In genomic region chr4:152691735-152692134, GRCm38 (mm10) we compare ENCODE assay signal across 19 mouse cellular contexts.
DNase-seq lines count a peak whose midpoint lies in the region; ATAC-seq and TF ChIP-seq lines count a peak whose summit lies in the region.
"Had no signal": no experiment of that assay in that cellular context is flagged by ENCODE, and none has a peak within 500 bp of the region (broad histone marks: within the 10 kb centered on the region; RNA-seq: fewer than 3 reads in every experiment).

No protein-coding gene starts in this region.

- H3K9me3 ChIP-seq in embryonic facial prominence, embryonic 14.5 days (ENCODE audit: control insufficient read depth, low read length), result no peaks in the 10 kb centered on the region
- H3K9me3 ChIP-seq in embryonic facial prominence, embryonic 10.5 days, result peaks cover 7% of the 10 kb centered on the region; the same call in 1 of the 2 replicates
- H3K9me3 ChIP-seq in kidney, embryonic 16.5 days (ENCODE audit: low read length), result peaks cover 8% of the 10 kb centered on the region; the same call in 1 of the 2 replicates
- no peaks in the 10 kb centered on the region for H3K9me3 ChIP-seq in midbrain, embryonic 11.5 days (ENCODE audit: control insufficient read depth, low read length)
- H3K9me3 ChIP-seq: embryonic facial prominence, embryonic 13.5 days; midbrain, embryonic 12.5 days had no signal

- no peaks in the 10 kb centered on the region for H3K27me3 ChIP-seq in embryonic facial prominence, embryonic 14.5 days (replicated peaks; ENCODE audit: control insufficient read depth, insufficient read depth, low read length)
- H3K27me3 ChIP-seq in embryonic facial prominence, embryonic 10.5 days (replicated peaks; ENCODE audit: low read depth, poor library complexity, severe bottlenecking), result no peaks in the 10 kb centered on the region
- no peaks in the 10 kb centered on the region for H3K27me3 ChIP-seq in kidney, embryonic 16.5 days (ENCODE audit: insufficient read depth, low read length)
- H3K27me3 ChIP-seq in Patski, result no peaks in the 10 kb centered on the region
- no peaks in the 10 kb centered on the region for H3K27me3 ChIP-seq in midbrain, embryonic 11.5 days (ENCODE audit: control insufficient read depth, insufficient read depth, low read length)
- H3K27me3 ChIP-seq: embryonic facial prominence, embryonic 13.5 days had no signal

- no peak overlapping the region for H3K9ac ChIP-seq in embryonic facial prominence, embryonic 14.5 days (ENCODE audit: low read depth, low read length)
- no peak overlapping the region for H3K9ac ChIP-seq in kidney, embryonic 16.5 days (replicated peaks; ENCODE audit: low read length)
- no peak overlapping the region for H3K9ac ChIP-seq in midbrain, embryonic 11.5 days (ENCODE audit: low read length)
- H3K9ac ChIP-seq: embryonic facial prominence, embryonic 13.5 days; midbrain, embryonic 12.5 days had no signal

- no peak overlapping the region for H3K4me3 ChIP-seq in embryonic facial prominence, embryonic 14.5 days (ENCODE audit: low read depth, low read length)
- H3K4me3 ChIP-seq in embryonic facial prominence, embryonic 10.5 days, result no peak overlapping the region
- no peak overlapping the region for H3K4me3 ChIP-seq in kidney, embryonic 16.5 days (ENCODE audit: low read length)
- no peak overlapping the region for H3K4me3 ChIP-seq in midbrain, embryonic 11.5 days (ENCODE audit: low read depth, low read length)
- H3K4me3 ChIP-seq: embryonic facial prominence, embryonic 13.5 days; midbrain, embryonic 12.5 days had no signal

- no peak for ATAC-seq in embryonic facial prominence, embryonic 14.5 days (ENCODE audit: low read depth)
- peak; percentile 72; the same call in 1 of the 2 replicates for ATAC-seq in kidney, embryonic 16.5 days (ENCODE audit: low FRiP score, low TSS enrichment)
- no peak for ATAC-seq in Patski
- ATAC-seq in midbrain, embryonic 11.5 days (ENCODE audit: low FRiP score), result no peak
- ATAC-seq: CD4-positive, CD25-positive, alpha-beta regulatory T cell, adult 4 months had no signal

- POLR2A ChIA-PET in Patski (lab: Charles Lee), result no interaction called here

- H3K36me3 ChIP-seq in embryonic facial prominence, embryonic 14.5 days (ENCODE audit: control insufficient read depth, insufficient read depth, low read length), result no peaks in the 10 kb centered on the region
- no peaks in the 10 kb centered on the region for H3K36me3 ChIP-seq in embryonic facial prominence, embryonic 10.5 days (replicated peaks)
- H3K36me3 ChIP-seq in kidney, embryonic 16.5 days (ENCODE audit: insufficient read depth, low read length), result no peaks in the 10 kb centered on the region
- no peaks in the 10 kb centered on the region for H3K36me3 ChIP-seq in midbrain, embryonic 11.5 days (ENCODE audit: control insufficient read depth, insufficient read depth, low read length)
- H3K36me3 ChIP-seq: embryonic facial prominence, embryonic 13.5 days; G1E; midbrain, embryonic 12.5 days had no signal

- CTCF ChIA-PET in Patski (lab: Charles Lee), result no interaction called here

- TF ChIP-seq CTCF in Patski (IDR thresholded peaks at IDR 0.05), result no peak

- in situ Hi-C loops in Patski (cut with MboI; ENCODE audit: low pct_unique_long_range_greater_than_20kb), result no loop called here

- H3K4me1 ChIP-seq in embryonic facial prominence, embryonic 14.5 days (ENCODE audit: control insufficient read depth, insufficient read depth, low read length), result no peaks in the 10 kb centered on the region
- H3K4me1 ChIP-seq in embryonic facial prominence, embryonic 10.5 days, result peaks cover 7% of the 10 kb centered on the region; the same call in 1 of the 2 replicates
- H3K4me1 ChIP-seq in kidney, embryonic 16.5 days (ENCODE audit: insufficient read depth, low read length), result 0 out of 2 replicates have a peak, but pooled peaks cover 7% of the 10 kb centered on the region
- peaks cover 15% of the 10 kb centered on the region for H3K4me1 ChIP-seq in midbrain, embryonic 11.5 days (ENCODE audit: control insufficient read depth, insufficient read depth, low read length)
- H3K4me1 ChIP-seq: embryonic facial prominence, embryonic 13.5 days had no signal

- peak; percentile 12 for DNase-seq in embryonic facial prominence, embryonic 14.5 days (ENCODE audit: low spot score)
- DNase-seq in embryonic facial prominence, embryonic 10.5 days (ENCODE audit: low spot score), result no peak
- no peak for DNase-seq in kidney, adult 8-10 months
- peak; percentile 1 for DNase-seq in Patski (ENCODE audit: low read depth, low spot score)
- peak; percentile 88 for DNase-seq in midbrain, embryonic 11.5 days (ENCODE audit: low spot score, missing footprints)
- DNase-seq in lung, postnatal 14 days, result no peak
- DNase-seq in frontal cortex, postnatal 14 days (ENCODE audit: low spot score in 2 of 2), result no peak
- DNase-seq: cerebellum, adult 11 months; gastrocnemius, postnatal 36 days; heart, postnatal 14 days; lung, adult 18-20 months; lung, postnatal 36 days; thymus, postnatal 36 days had no signal

- 47% methylated on average over 12 of the region's 12 CpGs for WGBS in embryonic facial prominence, embryonic 14.5 days
- 64% methylated on average over 12 of the region's 12 CpGs for WGBS in embryonic facial prominence, embryonic 10.5 days
- WGBS in kidney, embryonic 16.5 days, result 18% methylated on average over 12 of the region's 12 CpGs
- 18% methylated on average over 12 of the region's 12 CpGs for WGBS in midbrain, embryonic 11.5 days

- no peak overlapping the region for H3K27ac ChIP-seq in embryonic facial prominence, embryonic 14.5 days (replicated peaks; ENCODE audit: low read depth, low read length)
- no peak overlapping the region for H3K27ac ChIP-seq in embryonic facial prominence, embryonic 10.5 days (replicated peaks)
- H3K27ac ChIP-seq in kidney, embryonic 16.5 days (ENCODE audit: low read length), result no peak overlapping the region
- H3K27ac ChIP-seq in midbrain, embryonic 11.5 days (ENCODE audit: low read depth, low read length), result peak overlapping the region; percentile 30; the same call in 1 of the 2 replicates
- H3K27ac ChIP-seq: embryonic facial prominence, embryonic 13.5 days; midbrain, embryonic 12.5 days had no signal

- no peak overlapping the region for H3K4me2 ChIP-seq in embryonic facial prominence, embryonic 14.5 days (ENCODE audit: low read depth, low read length)
- H3K4me2 ChIP-seq in kidney, embryonic 16.5 days (replicated peaks; ENCODE audit: low read depth, low read length), result no peak overlapping the region
- no peak overlapping the region for H3K4me2 ChIP-seq in midbrain, embryonic 11.5 days
- H3K4me2 ChIP-seq: embryonic facial prominence, embryonic 13.5 days; heart, embryonic 11.5 days; midbrain, embryonic 12.5 days had no signal

Comparison
In these comparisons a context has a peak if more than half of its experiments do, and no peak if none do; other contexts are left out.
1. DNase-seq: peak in embryonic facial prominence, embryonic 14.5 days (single experiment), Patski (single experiment) and midbrain, embryonic 11.5 days (single experiment); none in embryonic facial prominence, embryonic 10.5 days (single experiment), kidney, adult 8-10 months (0 of 2), lung, postnatal 14 days (single experiment) and frontal cortex, postnatal 14 days (0 of 2).